Mouse (Mus musculus) CH12.LX (cell line): Measurements from ENCODE around the gene Yars. TPM values are rescaled to one million over a fixed set of nuclear protein-coding genes. Genes with fewer than 3 reads are reported as not detected.

Source experiments
- DNase-seq: peaks from one replicate; pipeline ENCODE4 v3.0.0-alpha.2; 2013; ENCODE audit errors: extremely low read depth
- H3K27ac ChIP-seq: 2 replicates; pipeline ENCODE4 v1.5.1; 2012; ENCODE audit warnings: low read depth, mild to moderate bottlenecking, control low read depth, moderate library complexity; ENCODE audit not compliant: insufficient read depth
- H3K27me3 ChIP-seq: replicated peaks from 2 replicates; pipeline ENCODE3; 2012; ENCODE audit warnings: inconsistent platforms
- H3K36me3 ChIP-seq, 2 experiments: replicated peaks in 1 of 2; 2 replicates each; pipeline versions ENCODE3 to v1.6.1; 2012; ENCODE audit warnings: inconsistent platforms in 1 of 2, low read length in 1 of 2, mild to moderate bottlenecking in 1 of 2, mixed read lengths in 1 of 2, moderate library complexity in 1 of 2; ENCODE audit not compliant: control insufficient read depth in 1 of 2, insufficient read depth in 1 of 2
- H3K4me1 ChIP-seq, 2 experiments: 2 replicates each; pipeline ENCODE4 v1.6.1; 2012; ENCODE audit warnings: inconsistent platforms in 1 of 2, moderate library complexity in 1 of 2; ENCODE audit not compliant: insufficient read depth in 2 of 2, control insufficient read depth in 1 of 2
- H3K4me2 ChIP-seq: 2 replicates; pipeline ENCODE4 v1.6.1; 2012; ENCODE audit warnings: low read depth, mild to moderate bottlenecking, control low read depth; ENCODE audit not compliant: poor library complexity, insufficient read depth, severe bottlenecking
- H3K4me3 ChIP-seq, 3 experiments: fragments of 150-350 bp in 1 of 3; sonication (generic) in 1 of 3; replicated peaks in 1 of 3; 2 replicates each; pipeline versions ENCODE3 to v1.5.1; 2011 to 2012; ENCODE audit warnings: low read depth in 2 of 3, low read length in 2 of 3, mild to moderate bottlenecking in 2 of 3, moderate library complexity in 2 of 3, control low read depth in 1 of 3, improper control_type of control experiment in 1 of 3, inconsistent platforms in 1 of 3, mixed read lengths in 1 of 3; ENCODE audit not compliant: poor library complexity in 1 of 3
- H3K79me2 ChIP-seq: replicated peaks from 2 replicates; pipeline ENCODE4 v1.6.1; 2012; ENCODE audit warnings: mild to moderate bottlenecking, moderate library complexity; ENCODE audit not compliant: control insufficient read depth, poor library complexity, insufficient read depth, severe bottlenecking; ENCODE audit errors: extremely low read depth
- H3K9ac ChIP-seq: 2 replicates; pipeline ENCODE4 v1.6.1; 2012; ENCODE audit warnings: low read depth, mild to moderate bottlenecking, control low read depth, moderate library complexity; ENCODE audit not compliant: insufficient read depth
- H3K9me3 ChIP-seq: replicated peaks from 2 replicates; pipeline ENCODE3; 2012; ENCODE audit warnings: low read length, inconsistent platforms, mixed read lengths
- BHLHE40 ChIP-seq: IDR thresholded peaks from 2 replicates; pipeline ENCODE4 v1.6.1; 2011; ENCODE audit warnings: mild to moderate bottlenecking, low read depth, low read length, improper control_type of control experiment
- CTCF ChIP-seq, 2 experiments: IDR thresholded peaks in 1 of 2; conservative IDR thresholded peaks in 1 of 2; 2 replicates each; pipeline ENCODE4 v1.5.1; 2011 to 2012; ENCODE audit warnings: low read depth in 2 of 2, low read length in 2 of 2, improper control_type of control experiment in 1 of 2, inconsistent platforms in 1 of 2, mild to moderate bottlenecking in 1 of 2, moderate library complexity in 1 of 2
- E2F4 ChIP-seq: IDR thresholded peaks from 2 replicates; pipeline ENCODE4 v1.6.1; 2011; ENCODE audit warnings: low read depth, low read length, improper control_type of control experiment; ENCODE audit not compliant: insufficient replicate concordance
- EP300 ChIP-seq: IDR thresholded peaks from 2 replicates; pipeline ENCODE4 v1.6.1; 2011; ENCODE audit warnings: low read length, improper control_type of control experiment
- IRF4 ChIP-seq: IDR thresholded peaks from 2 replicates; pipeline ENCODE4 v1.6.1; 2014; ENCODE audit warnings: low read depth, mild to moderate bottlenecking, inconsistent platforms, low read length, improper control_type of control experiment
- MAX ChIP-seq: IDR thresholded peaks from 2 replicates; pipeline ENCODE4 v1.6.1; 2011; ENCODE audit warnings: low read length, improper control_type of control experiment
- MEF2A ChIP-seq: IDR thresholded peaks from 2 replicates; pipeline ENCODE4 v1.6.1; 2014; ENCODE audit warnings: low read depth, mild to moderate bottlenecking, inconsistent platforms, low read length, improper control_type of control experiment, borderline replicate concordance
- MYC ChIP-seq: IDR thresholded peaks from 2 replicates; pipeline ENCODE4 v1.6.1; 2011; ENCODE audit warnings: low read depth, mild to moderate bottlenecking, improper control_type of control experiment, low read length
- POLR2AphosphoS2 ChIP-seq: IDR thresholded peaks from 2 replicates; pipeline ENCODE4 v1.6.1; 2011; ENCODE audit warnings: low read depth, low read length, improper control_type of control experiment
- RAD21 ChIP-seq: IDR thresholded peaks from 2 replicates; pipeline ENCODE4 v1.6.1; 2011; ENCODE audit warnings: low read depth, mild to moderate bottlenecking, low read length, improper control_type of control experiment, moderate library complexity
- RCOR1 ChIP-seq: conservative IDR thresholded peaks from 2 replicates; pipeline ENCODE4 v1.6.1; 2012; ENCODE audit warnings: low read depth, mild to moderate bottlenecking, inconsistent platforms, low read length, improper control_type of control experiment
- SIN3A ChIP-seq: IDR thresholded peaks from 2 replicates; pipeline ENCODE4 v1.6.1; 2012; ENCODE audit warnings: low read length, improper control_type of control experiment, inconsistent platforms
- UBTF ChIP-seq: IDR thresholded peaks from 2 replicates; pipeline ENCODE4 v1.6.1; 2012; ENCODE audit warnings: low read depth, mild to moderate bottlenecking, inconsistent platforms, low read length, improper control_type of control experiment, moderate library complexity
- USF1 ChIP-seq: IDR thresholded peaks from 2 replicates; pipeline ENCODE4 v1.6.1; 2014; ENCODE audit warnings: low read depth, mild to moderate bottlenecking, inconsistent platforms, low read length, improper control_type of control experiment
- USF2 ChIP-seq: conservative IDR thresholded peaks from 2 replicates; pipeline ENCODE4 v1.6.1; 2011; ENCODE audit warnings: low read depth, low read length, improper control_type of control experiment
- dilution Hi-C: fragments of 300-500 bp; cut with MboI; formaldehyde crosslinking; loops from 2 replicates; pipeline ENCODE4 v1.14.3; 2020; ENCODE audit warnings: low sequenced_read_pairs; ENCODE audit not compliant: extremely low pct_unique_long_range_greater_than_20kb, extremely low pct_ligation_motif_present
- in situ Hi-C: fragments of 300-500 bp; cut with MboI; formaldehyde crosslinking; loops from 3 replicates; pipeline ENCODE4 v1.14.3; 2019; ENCODE audit warnings: low sequenced_read_pairs, low pct_ligation_motif_present, low pct_unique_long_range_greater_than_20kb, mixed read lengths
- polyA plus RNA-seq: library from polyadenylated mRNA; unstranded; fragments of >175 nt; gene quantifications from 2 replicates; pipeline ENCODE4 v1.2.1, GENCODE M21; 2012; ENCODE audit warnings: low read depth; ENCODE audit not compliant: insufficient read length
- total RNA-seq, 2 experiments: library from RNA; depleted of rRNA; stranded (reverse); fragments of 300-350 nt in 1 of 2; fragments of >200 nt in 1 of 2; gene quantifications; 2 replicates each; pipeline ENCODE4 v1.2.3; 2012 to 2014

Yars gene
- total and polyA plus RNA-seq, 3 experiments = 96.3 to 207 (median 180) TPM

DNA sequence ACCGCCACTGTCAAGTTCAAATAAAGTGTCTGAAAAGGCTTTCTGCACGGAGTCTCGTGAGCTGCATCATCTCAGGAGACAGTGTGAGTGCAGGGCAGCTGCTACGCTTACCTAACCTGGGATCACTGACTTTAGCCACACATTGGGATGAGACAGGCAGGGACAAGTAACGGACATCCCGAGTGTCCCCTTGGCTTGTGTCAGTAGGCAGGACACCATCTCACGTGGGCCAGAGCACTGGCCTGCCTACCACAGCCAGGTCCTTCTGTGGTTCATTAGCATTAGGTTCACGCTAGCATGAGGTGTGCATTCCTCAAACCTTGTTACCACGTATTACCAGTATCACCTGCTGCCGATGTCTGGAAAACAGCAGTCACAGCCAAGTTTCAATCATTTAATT is 29.6 kb downstream of the Yars start:
- no peaks in the 10 kb centered on the region for H3K9me3 ChIP-seq
- TF ChIP-seq USF2 (no peak), RCOR1 (no peak), EP300 (no peak), RAD21 (no peak), MYC (no peak), UBTF (no peak), IRF4 (no peak), POLR2AphosphoS2 (no peak), USF1 (no peak), CTCF (conservative IDR thresholded peaks at IDR 0.05 in 1 of 2, IDR thresholded peaks at IDR 0.05 in 1 of 2; ENCODE audit: low read depth in 2 of 2, low read length in 2 of 2) (no peak), MEF2A (no peak)
- TF ChIP-seq, all 38 proteins: peak for 0
- H3K4me3 ChIP-seq = no peak overlapping the region
- in situ Hi-C loops (loop anchor here (10.0 kb wide), 1 partner anchor 236 kb away; no protein-coding TSS in a partner anchor), dilution Hi-C loops (no loop called here)
- peaks cover 54 to 89% of the 10 kb centered on the region in 2 experiments for H3K36me3 ChIP-seq
- H3K4me2 ChIP-seq = no peak overlapping the region
- no peak for DNase-seq
- H3K79me2 ChIP-seq = no peaks in the 10 kb centered on the region
- H3K4me1 ChIP-seq = no peaks in the 10 kb centered on the region
- H3K9ac ChIP-seq = no peak overlapping the region
- H3K27me3 ChIP-seq = no peaks in the 10 kb centered on the region
- H3K27ac ChIP-seq = no peak overlapping the region

DNA sequence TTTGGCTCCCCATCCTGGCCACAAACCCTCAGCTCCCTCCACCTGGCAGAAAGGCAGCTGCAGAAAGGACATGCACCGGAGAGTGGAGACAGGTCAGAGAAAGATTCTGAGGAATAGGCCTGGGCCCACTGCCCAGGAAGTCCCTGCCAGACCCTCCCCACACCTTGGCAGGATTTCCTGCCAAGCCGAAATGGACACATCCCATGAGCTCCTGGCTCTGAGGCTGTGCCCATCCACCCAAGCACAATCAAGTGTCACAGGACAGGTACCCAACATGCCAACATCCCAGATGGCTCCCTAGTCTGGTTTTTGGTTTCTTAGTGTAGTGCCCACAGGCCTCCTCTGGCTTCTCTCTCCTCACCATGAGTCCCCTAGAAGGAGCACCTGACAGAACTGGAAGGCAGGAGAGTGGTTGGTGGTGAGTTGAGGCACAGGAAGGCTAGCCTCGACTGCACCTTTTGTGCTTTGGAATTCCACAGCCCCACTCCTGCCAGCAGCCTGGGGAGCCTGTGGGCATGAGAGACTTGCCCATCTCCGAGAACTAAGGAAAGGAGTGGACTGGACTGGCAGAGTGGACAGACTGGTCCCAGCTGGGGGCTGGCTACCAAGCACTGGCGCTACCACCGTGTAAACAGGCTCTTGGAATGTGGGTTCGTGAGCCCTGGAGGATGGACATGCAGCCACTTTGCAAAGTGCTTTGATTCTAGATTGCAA is 31.0 kb downstream of the Yars start:
- TF ChIP-seq E2F4 (no peak), RCOR1 (no peak), SIN3A (no peak), BHLHE40 (no peak), EP300 (no peak), MAX (no peak)
- in situ Hi-C loops (loop anchor here (5.0 kb wide), 1 partner anchor 37 kb away; no protein-coding TSS in a partner anchor), dilution Hi-C loops (no loop called here)
- no peak for DNase-seq
- Histone ChIP-seq H3K79me2 (no peaks in the 10 kb centered on the region), H3K9me3 (no peaks in the 10 kb centered on the region), H3K9ac (no peak overlapping the region), H3K4me3 (no peak overlapping the region), H3K27me3 (no peaks in the 10 kb centered on the region), H3K4me1 (no peaks in the 10 kb centered on the region), H3K36me3 (peaks cover 41 to 76% of the 10 kb centered on the region in 2 experiments), H3K27ac (no peak overlapping the region), H3K4me2 (no peak overlapping the region)
